Mouse (Mus musculus) 416B (cell line): Measurements from ENCODE around the gene Ang5.
"Not testable (repeated sequence)": the region's sequence is repeated elsewhere in the genome, so short reads cannot be mapped to it uniquely, and the experiment has no call there.

Experiments used
- DNase-seq: peaks from one replicate; pipeline ENCODE4 v3.0.0; 2011; ENCODE audit warnings: low read depth

Ang5 gene

GRCm38 (mm10) chr14:43956769-43957168 is at the start of gene Ang5:
TSS of gene Ang5 (plus strand) at chr14:43957069.
- not testable (repeated sequence) for DNase-seq

- DNase-seq, result peak; percentile 0
Measured at GRCm38 (mm10) chr14:43918214-43918613, 38.7 kb upstream of the Ang5 start.

GRCm38 (mm10) chr14:43923459-43923858 is 33.4 kb upstream of the Ang5 start, which contains the start of gene Ear10:
TSS of gene Ear10 (minus strand) at chr14:43923559.
- not testable (repeated sequence) for DNase-seq

- peak; percentile 54 for DNase-seq
Measured at GRCm38 (mm10) chr14:43924688-43925403, 32.0 kb upstream of the Ang5 start, which contains the start of gene Gm8113. TSS of gene Gm8113 (plus strand) at chr14:43925390.

GRCm38 (mm10) chr14:43925404-43925950 is 31.4 kb upstream of the Ang5 start:
- peak; percentile 4 for DNase-seq

GRCm38 (mm10) chr14:43932991-43933390 is 23.9 kb upstream of the Ang5 start:
- DNase-seq, result peak; percentile 25

- not testable (repeated sequence) for DNase-seq
Measured at GRCm38 (mm10) chr14:43933399-43933798, 23.5 kb upstream of the Ang5 start.

- DNase-seq, result not testable (repeated sequence)
Measured at GRCm38 (mm10) chr14:43953382-43953781, 3.5 kb upstream of the Ang5 start.

GRCm38 (mm10) chr14:43955074-43955473 is 1.8 kb upstream of the Ang5 start:
- not testable (repeated sequence) for DNase-seq

GRCm38 (mm10) chr14:43983454-43983853 is 26.6 kb downstream of the Ang5 start:
- DNase-seq, result no peak

- peak; percentile 10 for DNase-seq
Measured at GRCm38 (mm10) chr14:43983897-43984296, 27.0 kb downstream of the Ang5 start.

GRCm38 (mm10) chr14:43986147-43986546 is 29.3 kb downstream of the Ang5 start:
- no peak for DNase-seq

- DNase-seq, result peak; percentile 22
Measured at GRCm38 (mm10) chr14:43987404-43987803, 30.5 kb downstream of the Ang5 start.

GRCm38 (mm10) chr14:43998455-43999000 is 41.7 kb downstream of the Ang5 start:
- DNase-seq, result peak; percentile 12

GRCm38 (mm10) chr14:44001600-44001999 is 44.7 kb downstream of the Ang5 start:
- no peak for DNase-seq

GRCm38 (mm10) chr14:44002169-44002568 is 45.3 kb downstream of the Ang5 start, which contains the start of gene Ang6:
TSS of gene Ang6 (minus strand) at chr14:44002269.
- no peak for DNase-seq

- DNase-seq, result not testable (repeated sequence)
Measured at GRCm38 (mm10) chr14:44008021-44008420, 51.2 kb downstream of the Ang5 start.

GRCm38 (mm10) chr14:44009686-44010085 is 52.8 kb downstream of the Ang5 start:
- not testable (repeated sequence) for DNase-seq
